Mouse (Mus musculus) erythroblast, adult 5-6 weeks (primary cell): Measurements from ENCODE around the gene Olfr111. TPM values are rescaled to one million over a fixed set of nuclear protein-coding genes. Genes with fewer than 3 reads are reported as not detected.
"Not testable (repeated sequence)": the region's sequence is repeated elsewhere in the genome, so short reads cannot be mapped to it uniquely, and the experiment has no call there.

Experiments used
- ATAC-seq: replicated peaks from 2 replicates; pipeline ENCODE4 v1.8.0; 2016; ENCODE audit warnings: moderate number of reproducible peaks, mild to moderate bottlenecking, moderate TSS enrichment, inconsistent platforms; ENCODE audit not compliant: poor library complexity, low FRiP score, severe bottlenecking
- total RNA-seq, 2 experiments: library from RNA; stranded (forward) in 1 of 2; stranded (reverse) in 1 of 2; fragments of 150-400 nt in 1 of 2; fragments of 200-764, 138-1000 nt in 1 of 2; gene quantifications; 2 replicates each; pipeline versions ENCODE4 v1.2.3 to v1.2.4; 2015 to 2017; ENCODE audit warnings: low replicate concordance in 2 of 2

The Olfr111 gene
- total RNA-seq (2015; ENCODE audit: low replicate concordance), result not detected in 2 replicates
- total RNA-seq (2017; ENCODE audit: low replicate concordance), result not detected in 2 replicates

- no peak for ATAC-seq
Measured at GRCm38 (mm10) chr17:37507730-37508129, at the start of gene Olfr111. Gene Olfr111, plus strand, starts transcription at chr17:37508030.

- ATAC-seq, result no peak
Measured at GRCm38 (mm10) chr17:37458616-37459015, 49.2 kb upstream of the Olfr111 start, which contains the start of gene Olfr109. Gene Olfr109, plus strand, starts transcription at chr17:37458916.

- no peak for ATAC-seq
Measured at GRCm38 (mm10) chr17:37483452-37483851, 24.4 kb upstream of the Olfr111 start, which contains the start of gene H2-M2. Gene H2-M2, minus strand, starts transcription at chr17:37483552.

GRCm38 (mm10) chr17:37491930-37492518, 15.8 kb upstream of the Olfr111 start, which contains the start of gene Olfr110:
Gene Olfr110, plus strand, starts transcription at chr17:37492468.
- ATAC-seq, result no peak

- not testable (repeated sequence) for ATAC-seq
Measured at GRCm38 (mm10) chr17:37524612-37525011, 16.8 kb downstream of the Olfr111 start.

- ATAC-seq, result not testable (repeated sequence)
Measured at GRCm38 (mm10) chr17:37525427-37525826, 17.6 kb downstream of the Olfr111 start.

GRCm38 (mm10) chr17:37535173-37535572, 27.3 kb downstream of the Olfr111 start:
- ATAC-seq, result no peak

- not testable (repeated sequence) for ATAC-seq
Measured at GRCm38 (mm10) chr17:37538416-37538815, 30.6 kb downstream of the Olfr111 start.

- ATAC-seq, result no peak
Measured at GRCm38 (mm10) chr17:37541454-37542119, 33.8 kb downstream of the Olfr111 start.

- ATAC-seq, result no peak
Measured at GRCm38 (mm10) chr17:37543800-37544435, 36.1 kb downstream of the Olfr111 start.

GRCm38 (mm10) chr17:37558913-37559615, 51.2 kb downstream of the Olfr111 start:
- ATAC-seq, result no peak

GRCm38 (mm10) chr17:37569351-37569750, 61.5 kb downstream of the Olfr111 start, which contains the start of gene Olfr112:
Gene Olfr112, minus strand, starts transcription at chr17:37569451.
- no peak for ATAC-seq

GRCm38 (mm10) chr17:37577563-37577962, 69.7 kb downstream of the Olfr111 start, which contains the start of gene Olfr113:
Gene Olfr113, minus strand, starts transcription at chr17:37577663.
- no peak for ATAC-seq

Other genes starting within 250 kb of the Olfr111 start
- not detected in 2 replicates for gene Olfr98, start 244.3 kb upstream of the Olfr111 start, total RNA-seq (2015; ENCODE audit: low replicate concordance)
- gene Olfr98, start 244.3 kb upstream of the Olfr111 start, total RNA-seq (2017; ENCODE audit: low replicate concordance), result not detected in 2 replicates
- not detected in 2 replicates for gene H2-M3, start 237.8 kb upstream of the Olfr111 start, total RNA-seq (2015; ENCODE audit: low replicate concordance)
- 2.9 and 3.3 TPM in 2 replicates for gene H2-M3, start 237.8 kb upstream of the Olfr111 start, total RNA-seq (2017; ENCODE audit: low replicate concordance)
- not detected in 2 replicates for gene Olfr99, start 224.6 kb upstream of the Olfr111 start, total RNA-seq (2015; ENCODE audit: low replicate concordance)
- gene Olfr99, start 224.6 kb upstream of the Olfr111 start, total RNA-seq (2017; ENCODE audit: low replicate concordance), result 1.7 TPM in 1 of 2 replicates, not detected in the other
- gene Olfr101, start 203.7 kb upstream of the Olfr111 start, total RNA-seq (2015; ENCODE audit: low replicate concordance), result not detected in 2 replicates
- gene Olfr101, start 203.7 kb upstream of the Olfr111 start, total RNA-seq (2017; ENCODE audit: low replicate concordance), result not detected in 2 replicates
- gene Olfr102, start 191.0 kb upstream of the Olfr111 start, total RNA-seq (2015; ENCODE audit: low replicate concordance), result not detected in 2 replicates
- not detected in 2 replicates for gene Olfr102, start 191.0 kb upstream of the Olfr111 start, total RNA-seq (2017; ENCODE audit: low replicate concordance)
- not detected in 2 replicates for gene Olfr103, start 168.3 kb upstream of the Olfr111 start, total RNA-seq (2015; ENCODE audit: low replicate concordance)
- not detected in 2 replicates for gene Olfr103, start 168.3 kb upstream of the Olfr111 start, total RNA-seq (2017; ENCODE audit: low replicate concordance)
- not detected in 2 replicates for gene Olfr104-ps, start 148.4 kb upstream of the Olfr111 start, total RNA-seq (2015; ENCODE audit: low replicate concordance)
- not detected in 2 replicates for gene Olfr104-ps, start 148.4 kb upstream of the Olfr111 start, total RNA-seq (2017; ENCODE audit: low replicate concordance)
- gene Olfr105-ps, start 129.0 kb upstream of the Olfr111 start, total RNA-seq (2015; ENCODE audit: low replicate concordance), result not detected in 2 replicates
- not detected in 2 replicates for gene Olfr105-ps, start 129.0 kb upstream of the Olfr111 start, total RNA-seq (2017; ENCODE audit: low replicate concordance)
- gene Olfr106-ps, start 117.6 kb upstream of the Olfr111 start, total RNA-seq (2015; ENCODE audit: low replicate concordance), result not detected in 2 replicates
- gene Olfr106-ps, start 117.6 kb upstream of the Olfr111 start, total RNA-seq (2017; ENCODE audit: low replicate concordance), result not detected in 2 replicates
- gene Olfr107, start 108.8 kb upstream of the Olfr111 start, total RNA-seq (2015; ENCODE audit: low replicate concordance), result not detected in 2 replicates
- gene Olfr107, start 108.8 kb upstream of the Olfr111 start, total RNA-seq (2017; ENCODE audit: low replicate concordance), result 0.56 TPM in 1 of 2 replicates, not detected in the other
- not detected in 2 replicates for gene Olfr108, start 62.5 kb upstream of the Olfr111 start, total RNA-seq (2015; ENCODE audit: low replicate concordance)
- not detected in 2 replicates for gene Olfr108, start 62.5 kb upstream of the Olfr111 start, total RNA-seq (2017; ENCODE audit: low replicate concordance)
- not detected in 2 replicates for gene Olfr109, start 49.1 kb upstream of the Olfr111 start, total RNA-seq (2015; ENCODE audit: low replicate concordance)
- gene Olfr109, start 49.1 kb upstream of the Olfr111 start, total RNA-seq (2017; ENCODE audit: low replicate concordance), result not detected in 2 replicates
- not detected in 2 replicates for gene H2-M2, start 24.5 kb upstream of the Olfr111 start, total RNA-seq (2015; ENCODE audit: low replicate concordance)
- 0.34 TPM in 1 of 2 replicates, not detected in the other for gene H2-M2, start 24.5 kb upstream of the Olfr111 start, total RNA-seq (2017; ENCODE audit: low replicate concordance)
- gene Olfr110, start 15.6 kb upstream of the Olfr111 start, total RNA-seq (2015; ENCODE audit: low replicate concordance), result not detected in 2 replicates
- gene Olfr110, start 15.6 kb upstream of the Olfr111 start, total RNA-seq (2017; ENCODE audit: low replicate concordance), result not detected in 2 replicates
- not detected in 2 replicates for gene Olfr112, start 61.4 kb downstream of the Olfr111 start, total RNA-seq (2015; ENCODE audit: low replicate concordance)
- gene Olfr112, start 61.4 kb downstream of the Olfr111 start, total RNA-seq (2017; ENCODE audit: low replicate concordance), result 0.09 TPM in 1 of 2 replicates, not detected in the other
- not detected in 2 replicates for gene Olfr113, start 69.6 kb downstream of the Olfr111 start, total RNA-seq (2015; ENCODE audit: low replicate concordance)
- not detected in 2 replicates for gene Olfr113, start 69.6 kb downstream of the Olfr111 start, total RNA-seq (2017; ENCODE audit: low replicate concordance)
- not detected in 2 replicates for gene Olfr114, start 84.7 kb downstream of the Olfr111 start, total RNA-seq (2015; ENCODE audit: low replicate concordance)
- gene Olfr114, start 84.7 kb downstream of the Olfr111 start, total RNA-seq (2017; ENCODE audit: low replicate concordance), result not detected in 2 replicates
- gene Olfr115, start 119.1 kb downstream of the Olfr111 start, total RNA-seq (2015; ENCODE audit: low replicate concordance), result not detected in 2 replicates
- not detected in 2 replicates for gene Olfr115, start 119.1 kb downstream of the Olfr111 start, total RNA-seq (2017; ENCODE audit: low replicate concordance)
- not detected in 2 replicates for gene Olfr116, start 119.2 kb downstream of the Olfr111 start, total RNA-seq (2015; ENCODE audit: low replicate concordance)
- gene Olfr116, start 119.2 kb downstream of the Olfr111 start, total RNA-seq (2017; ENCODE audit: low replicate concordance), result not detected in 2 replicates
- not detected in 2 replicates for gene Olfr117, start 155.8 kb downstream of the Olfr111 start, total RNA-seq (2015; ENCODE audit: low replicate concordance)
- gene Olfr117, start 155.8 kb downstream of the Olfr111 start, total RNA-seq (2017; ENCODE audit: low replicate concordance), result not detected in 2 replicates
- gene Olfr118, start 159.0 kb downstream of the Olfr111 start, total RNA-seq (2015; ENCODE audit: low replicate concordance), result not detected in 2 replicates
- not detected in 2 replicates for gene Olfr118, start 159.0 kb downstream of the Olfr111 start, total RNA-seq (2017; ENCODE audit: low replicate concordance)
- gene Olfr119, start 188.5 kb downstream of the Olfr111 start, total RNA-seq (2015; ENCODE audit: low replicate concordance), result not detected in 2 replicates
- not detected in 2 replicates for gene Olfr119, start 188.5 kb downstream of the Olfr111 start, total RNA-seq (2017; ENCODE audit: low replicate concordance)
- not detected in 2 replicates for gene Olfr120, start 213.8 kb downstream of the Olfr111 start, total RNA-seq (2015; ENCODE audit: low replicate concordance)
- not detected in 2 replicates for gene Olfr120, start 213.8 kb downstream of the Olfr111 start, total RNA-seq (2017; ENCODE audit: low replicate concordance)
- gene Olfr121, start 240.8 kb downstream of the Olfr111 start, total RNA-seq (2015; ENCODE audit: low replicate concordance), result not detected in 2 replicates
- not detected in 2 replicates for gene Olfr121, start 240.8 kb downstream of the Olfr111 start, total RNA-seq (2017; ENCODE audit: low replicate concordance)